Mouse (Mus musculus): ENCODE data around the gene Blmh.

DNA sequence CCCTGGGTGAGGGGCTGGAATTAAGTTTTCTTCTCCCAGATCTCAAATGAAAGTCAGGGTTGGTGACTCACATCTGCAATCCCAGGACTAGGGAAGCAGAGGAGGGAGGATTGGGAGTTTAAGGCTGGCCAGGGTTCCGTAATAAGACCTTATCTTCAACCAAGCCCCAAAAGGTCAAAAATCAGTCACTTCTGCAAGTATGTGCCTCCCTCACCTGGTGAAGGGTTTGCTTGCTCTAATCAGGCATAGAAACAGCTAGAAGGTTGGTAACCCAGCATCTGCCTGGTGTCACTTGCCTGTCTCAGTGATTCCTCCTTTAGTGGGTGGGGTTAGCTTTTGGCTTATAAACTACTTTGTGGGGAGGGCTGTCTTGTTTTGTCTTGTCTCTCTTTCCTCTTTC is 77.8 kb downstream of the Blmh start:
- TF ChIP-seq CTCF (IDR thresholded peaks at IDR 0.05; ENCODE audit: borderline replicate concordance, insufficient read depth, low read depth, low read length) (no peak), POLR2A (IDR thresholded peaks at IDR 0.05; ENCODE audit: borderline replicate concordance, insufficient read depth, low read length) (no peak)

Measured in cerebellum, adult 2 months (tissue).